Mouse (Mus musculus) ES-E14 (cell line): ENCODE measurements around the gene Nsmce1.

ENCODE experiments used
- CHD2 ChIP-seq: IDR thresholded peaks from 2 replicates; pipeline ENCODE4 v1.6.1; 2014; ENCODE audit warnings: mild to moderate bottlenecking, low read depth, low read length, inconsistent platforms
- HCFC1 ChIP-seq: IDR thresholded peaks from 2 replicates; pipeline ENCODE4 v1.6.1; 2012; ENCODE audit warnings: low read length, inconsistent platforms, borderline replicate concordance; ENCODE audit not compliant: insufficient read depth
- ZNF384 ChIP-seq: IDR thresholded peaks from 2 replicates; pipeline ENCODE4 v1.6.1; 2012; ENCODE audit warnings: low read depth, low read length, inconsistent platforms

- TF ChIP-seq HCFC1, result no peak
- TF ChIP-seq CHD2, result no peak
- TF ChIP-seq ZNF384, result no peak
Observed at GRCm38 (mm10) chr7:125488706-125489105, 2.7 kb downstream of the Nsmce1 start.
